Comparison of ENCODE assay signal across 16 mouse cellular contexts in the genomic region with DNA sequence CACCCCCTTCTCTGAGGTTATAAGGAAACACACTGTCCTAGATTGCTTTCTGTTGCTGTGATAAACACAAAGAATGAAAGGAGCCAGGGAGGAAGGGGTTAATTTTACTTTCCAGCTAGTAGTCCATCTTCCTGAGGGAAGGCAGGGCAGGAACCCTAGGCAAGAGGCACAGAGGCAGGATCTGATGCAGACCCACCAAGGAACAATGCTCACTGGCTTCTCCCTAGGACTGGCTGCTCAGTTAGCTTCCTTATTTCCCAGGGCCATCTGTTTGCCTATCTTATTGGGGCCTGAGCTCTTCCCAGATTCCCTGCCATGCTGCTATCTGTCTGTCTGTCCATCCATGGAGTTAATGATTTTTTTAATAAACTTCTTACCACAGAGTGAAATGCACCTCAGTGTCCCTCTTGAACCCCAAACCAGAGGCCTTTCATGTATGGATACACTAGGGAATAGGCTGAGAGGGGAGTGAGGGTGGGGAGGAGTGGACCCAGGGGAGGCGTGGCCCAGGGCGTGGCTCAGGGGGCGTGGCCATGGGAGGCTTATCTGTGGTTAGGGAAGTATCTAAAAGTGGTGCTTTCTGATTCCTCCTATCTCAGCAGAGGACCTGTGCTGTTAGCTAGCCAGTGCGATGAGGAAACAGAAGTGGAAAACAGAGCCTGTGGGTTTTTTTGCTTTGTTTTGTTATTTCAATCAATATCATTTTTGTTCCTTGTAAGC.
A peak's percentile ranks its signal among the peaks of the same experiment; 100 is the strongest.
DNase-seq lines count a peak whose midpoint lies in the region; ATAC-seq and TF ChIP-seq lines count a peak whose summit lies in the region.
"Had no signal": no experiment of that assay in that cellular context is flagged by ENCODE, and none has a peak within 500 bp of the region (broad histone marks: within the 10 kb centered on the region; RNA-seq: fewer than 3 reads in every experiment).

No protein-coding gene starts in this region.

- TF ChIP-seq CTCF in liver, embryonic 14.5 days (IDR thresholded peaks at IDR 0.05; ENCODE audit: low read depth): no peak
- TF ChIP-seq CTCF in gastrocnemius, adult 2 months (IDR thresholded peaks at IDR 0.05): no peak

- peaks cover 9% of the 10 kb centered on the region for H3K4me1 ChIP-seq in heart, embryonic 12.5 days (replicated peaks)
- H3K4me1 ChIP-seq in liver, embryonic 14.5 days (replicated peaks; ENCODE audit: control insufficient read depth in 2 of 2, insufficient read depth in 2 of 2, low read length in 1 of 2): no peaks in the 10 kb centered on the region; a peak in 1 of 4 replicates
- H3K4me1 ChIP-seq in stomach, embryonic 16.5 days (ENCODE audit: control insufficient read depth, insufficient read depth, low read length): peaks cover 5% of the 10 kb centered on the region; the same call in 1 of the 2 replicates
- H3K4me1 ChIP-seq: liver, embryonic 15.5 days; neural tube, embryonic 15.5 days had no signal

- no peak overlapping the region for H3K4me3 ChIP-seq in heart, embryonic 12.5 days
- no peak overlapping the region for H3K4me3 ChIP-seq in liver, embryonic 14.5 days (ENCODE audit: insufficient read depth in 1 of 2, low read depth in 2 of 2, low read length in 2 of 2)
- H3K4me3 ChIP-seq in stomach, embryonic 16.5 days (replicated peaks; ENCODE audit: low read length): no peak overlapping the region
- H3K4me3 ChIP-seq in gastrocnemius, adult 2 months: no peak overlapping the region
- H3K4me3 ChIP-seq: heart, embryonic 10.5 days; liver, embryonic 15.5 days; neural tube, embryonic 15.5 days had no signal

- intact Hi-C loops in gastrocnemius, adult 2 months (cut with DNase I): no loop called here

- no peak overlapping the region; the same call in 1 of the 2 replicates for H3K9ac ChIP-seq in heart, embryonic 12.5 days
- no peak overlapping the region for H3K9ac ChIP-seq in liver, embryonic 14.5 days (replicated peaks)
- no peak overlapping the region for H3K9ac ChIP-seq in stomach, embryonic 16.5 days (ENCODE audit: low read length)
- H3K9ac ChIP-seq: liver, embryonic 15.5 days; neural tube, embryonic 15.5 days had no signal

- H3K9me3 ChIP-seq in heart, embryonic 12.5 days (replicated peaks): peaks cover 19% of the 10 kb centered on the region
- no peaks in the 10 kb centered on the region for H3K9me3 ChIP-seq in liver, embryonic 14.5 days (ENCODE audit: control insufficient read depth, low read length)
- H3K9me3 ChIP-seq in stomach, embryonic 16.5 days (replicated peaks; ENCODE audit: control insufficient read depth, low read length): peaks cover 5% of the 10 kb centered on the region
- H3K9me3 ChIP-seq: heart, embryonic 10.5 days; neural tube, embryonic 15.5 days had no signal

- no peak for TF ChIP-seq EP300 in liver, embryonic 14.5 days (IDR thresholded peaks at IDR 0.05; ENCODE audit: low read depth)

- no peaks in the 10 kb centered on the region for H3K36me3 ChIP-seq in heart, embryonic 12.5 days
- no peaks in the 10 kb centered on the region for H3K36me3 ChIP-seq in liver, embryonic 14.5 days (replicated peaks; ENCODE audit: control insufficient read depth, insufficient read depth, low read depth)
- no peaks in the 10 kb centered on the region for H3K36me3 ChIP-seq in stomach, embryonic 16.5 days (ENCODE audit: control insufficient read depth, insufficient read depth, low read length)
- H3K36me3 ChIP-seq: heart, embryonic 10.5 days; liver, embryonic 15.5 days; neural tube, embryonic 15.5 days had no signal

- no peak overlapping the region for H3K27ac ChIP-seq in heart, embryonic 12.5 days (ENCODE audit: poor library complexity, severe bottlenecking)
- no peak overlapping the region for H3K27ac ChIP-seq in liver, embryonic 14.5 days
- H3K27ac ChIP-seq in stomach, embryonic 16.5 days (ENCODE audit: low read length): no peak overlapping the region
- H3K27ac ChIP-seq in gastrocnemius, adult 2 months: no peak overlapping the region
- H3K27ac ChIP-seq: heart, embryonic 10.5 days; liver, embryonic 15.5 days; macrophage; neural tube, embryonic 15.5 days had no signal

- H3K27me3 ChIP-seq in heart, embryonic 12.5 days (replicated peaks): no peaks in the 10 kb centered on the region
- no peaks in the 10 kb centered on the region for H3K27me3 ChIP-seq in liver, embryonic 14.5 days (ENCODE audit: control insufficient read depth, insufficient read depth, low read length)
- H3K27me3 ChIP-seq in stomach, embryonic 16.5 days (ENCODE audit: control insufficient read depth, insufficient read depth, low read length): no peaks in the 10 kb centered on the region
- H3K27me3 ChIP-seq: liver, embryonic 15.5 days; neural tube, embryonic 15.5 days; Patski had no signal

- ATAC-seq in heart, embryonic 12.5 days (ENCODE audit: insufficient number of reproducible peaks, low FRiP score): 0 out of 2 replicates have a peak, but pooled peaks have one; percentile 61
- peak; percentile 39; the same call in 1 of the 2 replicates for ATAC-seq in liver, embryonic 14.5 days (ENCODE audit: insufficient read depth)
- ATAC-seq in stomach, embryonic 16.5 days (ENCODE audit: insufficient read depth, low FRiP score): peak; percentile 56; the same call in 1 of the 2 replicates
- ATAC-seq in erythroid progenitor cell, adult 5-6 weeks (replicated peaks; ENCODE audit: low FRiP score, poor library complexity, severe bottlenecking): no peak
- ATAC-seq: Patski had no signal

- DNase-seq in heart, postnatal 4 days: no peak
- peak; percentile 8 for DNase-seq in c-Kit-positive CD71-positive TER-119-positive erythroid progenitor cells, embryonic 14.5 days (ENCODE audit: low spot score)
- no peak for DNase-seq in liver, embryonic 14.5 days (ENCODE audit: low read depth in 3 of 3, low spot score in 3 of 3)
- no peak for DNase-seq in gastrocnemius, adult 2 months
- DNase-seq in left cerebral cortex, adult 8-10 months (ENCODE audit: low spot score in 2 of 2): no peak
- DNase-seq: adrenal gland, adult 2 months; cerebellum, adult 11-12 months; kidney, adult 2 months had no signal

- 41% methylated on average over 4 of the region's 4 CpGs for WGBS in heart, embryonic 12.5 days
- WGBS in liver, embryonic 14.5 days (ENCODE audit: insufficient replicate concordance): 3% methylated on average over 4 of the region's 4 CpGs
- WGBS in stomach, embryonic 16.5 days: 38% methylated on average over 4 of the region's 4 CpGs

- H3K4me2 ChIP-seq in heart, embryonic 12.5 days: no peak overlapping the region
- no peak overlapping the region for H3K4me2 ChIP-seq in liver, embryonic 14.5 days (ENCODE audit: low read depth)
- H3K4me2 ChIP-seq in stomach, embryonic 16.5 days (ENCODE audit: low read depth, low read length): no peak overlapping the region
- H3K4me2 ChIP-seq: liver, embryonic 15.5 days; neural tube, embryonic 15.5 days had no signal
